Mouse (Mus musculus) urinary bladder, postnatal 14 days (tissue): ENCODE data around the gene Paqr4.
A peak's percentile ranks its signal among the peaks of the same experiment; 100 is the strongest.
"Not testable (repeated sequence)": the region's sequence is repeated elsewhere in the genome, so short reads cannot be mapped to it uniquely, and the experiment has no call there.

Experiments used
- DNase-seq: peaks from one replicate; pipeline ENCODE4 v3.0.0; 2021; ENCODE audit warnings: low spot score

Gene Paqr4

DNA sequence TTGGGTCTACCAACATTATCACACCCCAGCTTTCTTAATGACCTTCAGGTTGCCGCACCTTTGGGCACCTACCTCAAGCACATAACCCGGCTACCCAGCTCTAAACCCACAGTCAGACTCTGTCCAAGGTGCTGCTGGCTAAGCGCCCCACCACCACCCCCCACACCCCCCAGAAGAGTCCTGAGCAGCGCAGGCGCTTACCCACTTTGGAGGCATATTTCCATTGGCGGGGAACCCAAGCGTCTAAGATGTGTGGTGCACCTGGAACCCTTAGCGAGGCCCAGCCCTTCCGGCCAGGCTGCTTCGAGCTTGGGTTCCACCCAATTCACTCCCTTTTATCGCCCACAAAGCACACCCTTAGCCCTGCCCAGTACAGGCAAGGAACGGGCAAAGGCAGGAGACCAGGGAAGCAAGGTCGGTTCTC lies at the start of gene Paqr4:
Gene Paqr4 (minus strand): TSS at position 270 of the 424 bp plus-strand sequence.
- DNase-seq: peak; percentile 28

DNA sequence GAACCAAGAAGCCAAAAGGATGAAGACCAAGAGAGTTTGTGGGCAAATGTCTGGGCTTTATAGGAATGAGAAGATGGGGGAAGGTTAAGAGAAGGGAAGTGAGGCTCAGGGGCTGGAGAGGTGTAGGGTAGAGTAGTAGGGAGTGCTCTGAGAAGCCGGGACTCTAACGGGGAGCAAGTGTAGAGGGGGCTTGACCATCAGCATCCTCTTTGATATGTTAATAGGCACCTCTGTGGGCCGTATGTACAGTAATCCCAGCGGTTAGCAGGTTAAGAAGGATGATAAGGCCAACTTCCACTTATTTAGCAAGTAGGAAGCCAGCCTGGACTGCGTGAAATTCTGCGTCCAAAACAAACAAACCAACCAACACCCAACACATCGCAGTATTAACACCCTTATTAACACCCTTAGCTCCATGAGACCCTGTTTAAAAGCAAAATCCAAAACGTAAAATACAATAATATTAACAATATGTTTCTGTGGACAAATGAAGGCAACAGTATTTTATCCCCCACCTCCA lies 49.1 kb upstream of the Paqr4 start:
- no peak for DNase-seq

DNA sequence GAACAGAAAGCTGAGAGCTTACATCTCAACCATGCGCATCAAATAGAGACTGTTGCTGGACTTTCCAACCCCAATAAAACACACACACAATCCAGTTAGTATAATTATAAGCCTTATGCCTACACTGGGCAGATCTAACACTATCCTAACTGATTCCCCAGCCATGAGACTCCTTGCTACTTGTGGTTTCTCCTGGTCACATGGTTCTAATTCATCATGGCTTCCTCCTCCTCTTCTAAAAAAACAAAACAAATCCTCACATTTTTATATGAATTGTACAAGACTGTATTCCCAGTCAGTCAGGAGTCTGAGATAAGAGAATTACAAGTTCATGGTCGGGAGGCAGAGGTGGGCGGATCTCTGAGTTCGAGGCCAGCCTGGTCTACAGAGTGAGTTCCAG lies 48.3 kb upstream of the Paqr4 start:
- no peak for DNase-seq

DNA sequence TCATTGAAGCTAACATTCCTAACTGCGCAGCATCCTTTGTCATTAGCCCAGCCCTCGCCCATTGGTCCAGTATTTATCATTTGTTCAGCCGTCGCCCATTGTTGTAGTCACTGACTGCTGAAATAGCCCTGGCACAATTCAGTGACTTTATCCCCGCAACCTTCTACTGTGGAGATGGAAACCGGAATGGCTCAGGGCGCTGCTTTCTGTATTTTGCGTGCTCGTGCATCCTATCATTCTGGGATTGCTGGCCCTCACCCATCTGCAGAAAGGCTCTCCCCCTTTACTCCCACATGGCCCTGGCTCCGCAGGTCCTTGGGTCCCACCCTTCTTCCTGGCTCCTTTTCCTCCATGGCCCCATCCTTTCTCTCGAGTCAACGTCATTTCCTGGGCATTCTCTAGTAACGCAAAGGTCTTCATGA lies 45.9 kb upstream of the Paqr4 start:
- DNase-seq: no peak

DNA sequence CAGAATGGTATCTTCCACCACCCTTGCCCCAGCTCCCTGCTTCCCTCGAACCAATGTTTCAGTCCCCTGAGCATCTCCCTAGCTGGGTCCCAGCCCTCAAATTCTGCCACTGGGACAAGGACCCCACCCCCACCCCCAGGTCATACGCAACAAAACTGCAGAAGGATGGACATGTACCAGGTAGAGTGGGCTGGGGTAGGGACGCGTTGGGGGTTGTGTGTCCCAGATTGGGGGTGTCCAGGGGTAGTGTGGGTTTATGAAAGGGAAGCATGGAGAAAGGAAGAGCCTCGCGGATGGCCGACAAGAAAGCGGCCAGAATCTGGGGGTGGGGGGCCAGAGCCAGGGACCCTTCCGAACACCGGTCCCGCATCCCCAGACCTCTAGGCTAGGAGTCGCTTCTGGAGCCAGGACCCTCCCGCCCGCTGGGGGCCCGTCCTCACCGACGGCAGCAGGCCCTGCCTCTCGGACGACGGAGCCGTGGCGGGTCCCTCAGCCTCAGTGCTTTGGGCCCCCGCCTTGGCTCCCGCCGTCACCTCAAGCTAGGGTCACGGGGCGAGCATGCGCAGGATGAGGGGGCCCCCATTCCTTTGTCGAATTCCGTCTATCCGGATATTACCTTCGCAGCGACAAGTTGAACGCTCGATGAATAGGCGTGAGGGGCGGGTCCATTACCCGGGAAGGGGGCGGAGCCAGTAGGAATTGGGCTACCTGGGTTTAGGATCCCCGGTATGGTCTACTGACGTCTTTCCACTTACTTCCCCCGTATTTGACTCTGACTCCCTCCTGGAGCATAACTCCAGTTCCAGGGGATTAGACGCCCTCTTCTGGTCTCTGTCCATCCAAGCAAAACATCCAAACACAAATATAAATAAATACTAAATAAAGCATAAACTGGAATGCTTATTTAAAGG lies 45.1 kb upstream of the Paqr4 start, which contains the start of gene Flywch2:
Gene Flywch2 (minus strand): TSS at position 521 of the 911 bp plus-strand sequence.
- peak; percentile 83 for DNase-seq

DNA sequence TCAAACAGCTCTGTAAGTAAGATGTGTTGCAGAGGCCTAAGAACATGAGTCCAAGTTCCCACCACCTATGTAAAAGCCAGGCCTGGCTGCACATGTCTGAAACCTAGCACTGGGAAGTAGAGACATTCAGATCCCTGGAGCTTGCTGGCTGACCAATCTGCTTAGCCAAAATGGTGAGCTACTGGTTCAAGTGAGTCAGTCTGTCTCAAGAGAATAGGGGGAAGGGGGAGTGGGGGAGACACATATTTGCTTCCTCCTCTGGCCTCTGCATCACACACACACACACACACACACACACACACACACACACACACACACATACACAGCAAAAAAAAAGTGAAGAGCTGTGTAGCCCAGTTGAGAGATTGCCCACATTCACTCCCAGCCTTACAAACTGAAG lies 42.7 kb upstream of the Paqr4 start:
- no peak for DNase-seq

DNA sequence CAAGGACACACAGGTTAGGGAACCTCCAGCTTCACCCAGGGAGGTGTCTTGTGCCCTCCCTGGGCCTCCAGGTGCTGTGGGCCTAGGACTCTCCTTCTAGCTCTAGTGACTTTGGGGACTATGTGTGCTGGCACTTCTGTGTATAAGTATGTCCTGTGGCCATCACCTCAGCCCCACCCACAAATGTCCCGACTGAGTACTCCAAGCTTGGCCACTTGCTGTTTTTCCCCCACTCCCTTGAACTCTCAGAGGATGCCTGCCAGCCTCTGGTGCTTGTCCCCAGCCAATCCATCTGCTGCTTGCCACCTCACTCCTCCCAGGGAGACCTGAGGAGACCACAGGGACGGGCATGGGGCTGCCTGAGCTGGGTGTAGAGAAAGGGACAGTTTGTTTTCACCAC lies 37.8 kb upstream of the Paqr4 start:
- DNase-seq: no peak

DNA sequence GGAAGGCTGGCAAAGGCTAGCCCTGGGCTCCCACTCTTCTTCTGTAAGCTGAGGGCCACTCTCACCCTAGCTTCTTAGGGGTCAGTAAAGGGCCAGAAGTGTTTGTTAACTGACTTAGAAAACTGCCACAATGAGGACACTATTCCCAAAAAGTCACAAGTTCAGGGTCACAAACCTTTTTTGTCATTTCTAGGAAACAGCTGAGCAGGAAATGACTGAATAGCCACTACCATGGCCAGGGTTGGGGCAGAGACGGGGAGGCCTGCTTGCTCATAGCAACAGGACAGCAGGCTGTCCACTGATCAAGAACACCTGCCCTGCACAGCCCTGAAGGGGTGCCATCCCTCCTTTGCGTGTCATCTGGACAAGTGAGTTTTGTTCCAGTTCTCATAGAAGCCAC lies 36.5 kb upstream of the Paqr4 start:
- no peak for DNase-seq

DNA sequence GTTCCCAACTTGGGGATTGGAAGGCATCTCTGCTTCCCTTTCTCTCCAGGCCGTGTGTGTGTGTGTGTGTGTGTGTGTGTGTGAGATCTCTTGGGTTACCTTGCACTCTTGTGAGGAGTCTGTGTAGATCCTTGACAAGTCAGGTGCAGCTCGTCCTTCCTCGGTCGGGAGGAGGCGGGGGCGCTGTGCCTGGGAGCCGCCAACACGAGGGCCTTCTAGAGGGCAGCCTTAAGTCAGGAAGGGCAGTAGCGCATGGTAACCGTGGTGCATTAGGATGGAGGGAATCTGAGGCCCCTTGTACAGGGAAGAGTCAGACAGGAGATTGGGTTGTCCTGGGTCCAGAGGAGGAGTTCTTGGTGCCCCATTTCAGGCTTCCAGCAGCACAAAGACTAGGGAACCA lies 35.5 kb upstream of the Paqr4 start:
- DNase-seq: no peak

DNA sequence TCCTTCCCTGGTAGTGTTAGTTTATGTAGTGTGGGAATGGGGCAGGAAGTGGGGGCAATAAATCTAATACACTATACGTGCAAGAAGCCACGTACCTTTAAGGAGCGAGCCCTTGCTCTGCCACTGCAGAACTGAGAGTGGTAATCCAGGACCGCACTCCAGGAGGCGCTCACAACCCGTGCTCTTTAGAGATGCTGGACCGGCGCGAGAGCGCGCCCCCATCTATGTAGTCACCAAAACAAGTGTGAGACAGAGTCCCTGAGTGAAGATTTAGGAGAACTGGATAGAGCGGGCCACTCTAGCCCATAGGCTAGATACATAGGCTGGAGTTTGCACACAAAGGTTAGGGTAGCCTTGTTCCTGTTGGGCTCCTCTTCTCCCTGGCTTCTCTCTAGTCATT lies 33.4 kb upstream of the Paqr4 start:
- peak; percentile 86 for DNase-seq

DNA sequence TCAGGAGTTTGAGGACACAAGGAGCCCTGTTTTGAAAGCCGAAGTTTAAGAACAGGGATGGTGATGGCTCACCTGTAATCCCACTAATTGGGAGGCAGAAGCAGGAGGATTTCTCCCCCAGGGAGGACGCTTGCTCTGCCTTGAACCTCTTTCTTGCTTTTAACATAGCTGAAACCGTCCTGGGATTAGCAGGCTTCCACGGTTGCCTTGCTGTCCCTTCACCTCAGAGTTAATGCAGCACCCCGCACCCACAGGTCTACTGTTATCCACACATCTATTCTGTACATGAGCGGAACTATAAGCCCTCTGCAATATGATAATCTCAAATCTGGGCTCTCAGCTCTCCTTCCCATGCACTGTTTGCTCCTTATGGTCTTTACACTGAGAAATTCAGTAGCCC lies 33.0 kb upstream of the Paqr4 start:
- no peak for DNase-seq

DNA sequence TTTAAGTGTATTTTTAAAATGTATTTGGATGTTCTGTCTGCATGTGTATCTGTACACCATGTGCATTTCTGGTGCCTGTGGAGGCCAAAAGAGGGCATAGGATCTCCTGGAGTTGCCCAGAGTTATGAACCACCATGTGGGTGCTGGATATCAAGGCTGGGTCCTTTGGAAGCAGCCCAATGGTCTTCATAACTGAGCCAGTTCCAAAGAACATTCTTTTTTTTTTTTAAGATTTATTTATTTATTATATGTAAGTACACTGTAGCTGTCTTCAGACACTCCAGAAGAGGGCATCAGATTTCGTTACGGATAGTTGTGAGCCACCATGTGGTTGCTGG lies 31.5 kb upstream of the Paqr4 start:
- not testable (repeated sequence) for DNase-seq

DNA sequence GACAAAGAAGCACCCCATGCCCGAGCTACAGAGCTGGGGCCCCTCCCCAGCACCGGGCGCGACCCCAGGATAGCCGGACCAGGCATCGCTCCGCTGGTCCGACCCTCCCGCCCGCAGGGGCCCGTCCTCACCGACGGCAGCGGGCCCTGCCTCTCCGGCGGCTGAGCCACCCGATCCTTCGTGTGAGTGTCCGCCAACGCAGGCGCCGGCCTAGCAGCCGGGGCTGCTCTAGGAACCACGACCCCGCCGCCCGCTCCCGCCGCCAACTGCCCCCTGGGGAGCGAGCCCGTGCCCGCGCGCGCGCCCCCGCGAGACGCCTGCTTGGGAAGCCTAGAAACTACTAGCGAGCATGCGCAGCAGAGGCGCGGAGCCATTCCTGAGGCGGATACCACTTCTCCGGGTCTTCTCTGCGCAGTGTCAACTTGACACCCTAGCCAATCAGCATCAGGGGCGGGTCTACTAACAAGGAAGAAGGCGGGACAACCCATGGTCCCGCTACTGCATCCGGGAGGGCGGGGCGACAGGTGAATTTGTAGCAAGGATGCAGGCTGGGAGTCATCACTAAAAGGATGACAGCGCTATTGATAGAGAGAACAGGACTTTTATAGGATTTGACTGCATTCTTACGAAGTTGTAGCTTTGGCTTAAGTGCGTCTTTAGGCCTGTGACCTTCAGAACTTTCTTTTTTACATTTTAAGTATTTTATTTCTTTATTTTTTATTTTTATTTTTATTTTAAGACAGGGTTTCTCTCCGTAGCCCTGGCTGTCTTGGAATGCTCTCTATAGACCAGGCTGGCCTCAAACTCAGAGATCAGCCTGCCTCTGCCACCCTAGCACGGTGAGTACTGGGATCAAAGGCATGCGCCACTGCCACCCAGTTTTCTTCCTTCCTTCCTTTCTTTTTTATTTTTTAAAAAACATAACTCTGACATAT lies 30.9 kb upstream of the Paqr4 start, which contains the start of gene Flywch1:
Gene Flywch1 (minus strand): TSS at position 319 of the 935 bp plus-strand sequence.
- peak; percentile 97 for DNase-seq

DNA sequence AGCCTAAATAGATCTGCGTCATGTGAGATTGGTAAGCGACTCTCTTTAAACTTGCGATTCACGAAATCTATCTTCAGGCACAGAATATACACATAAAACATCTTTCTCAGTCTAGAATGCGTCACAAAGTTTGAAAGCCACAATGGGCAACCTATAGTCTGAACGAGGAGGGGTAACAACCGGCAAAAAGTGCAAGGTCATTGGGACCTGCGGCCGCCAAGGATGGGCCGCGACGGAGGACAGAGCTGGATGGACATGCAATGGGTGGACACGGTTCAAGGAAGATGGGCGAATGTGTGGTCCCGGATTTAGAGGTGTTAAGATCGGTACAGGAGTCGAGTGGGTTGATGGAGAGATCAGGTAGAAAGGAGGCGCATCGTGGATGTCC lies 30.2 kb upstream of the Paqr4 start:
- no peak for DNase-seq

DNA sequence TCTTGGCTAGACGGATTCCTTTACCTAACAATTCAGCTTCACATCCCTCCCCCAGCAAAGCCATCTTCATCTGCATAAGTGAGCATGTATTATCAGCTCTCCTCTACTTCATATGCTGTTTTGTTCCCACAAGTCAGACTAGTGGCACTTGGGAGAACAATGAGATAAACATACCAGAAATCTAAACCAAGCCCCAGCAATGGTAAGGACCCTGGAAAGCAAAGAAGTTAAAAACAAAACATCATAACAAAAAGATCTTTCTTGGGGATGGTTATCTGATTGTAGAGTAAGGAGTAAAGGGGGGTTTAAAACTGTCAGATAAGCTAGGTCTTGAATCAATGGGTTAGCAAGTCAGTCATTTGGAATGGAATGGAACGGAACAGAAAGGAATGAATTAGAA lies 29.8 kb upstream of the Paqr4 start:
- no peak for DNase-seq

DNA sequence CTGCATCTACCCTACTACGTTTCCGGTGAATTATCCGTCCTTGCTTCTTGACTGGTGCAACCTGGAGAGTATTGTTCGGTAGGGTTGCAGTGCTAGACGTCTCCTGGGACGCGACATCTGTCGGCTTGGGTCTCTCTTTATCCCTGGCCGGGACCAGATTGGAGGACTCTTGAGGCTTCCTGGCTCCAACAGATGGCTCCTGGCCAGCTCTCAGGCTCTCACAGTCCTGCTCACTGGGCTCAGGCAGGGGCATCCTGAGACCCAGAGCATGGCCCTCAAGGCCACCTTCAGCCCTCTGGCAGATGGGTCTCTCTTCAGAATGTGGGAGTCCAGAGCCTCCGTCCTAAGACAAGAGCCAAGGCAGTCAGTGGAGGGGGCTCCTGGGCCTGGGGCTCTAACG lies 22.3 kb upstream of the Paqr4 start:
- no peak for DNase-seq

DNA sequence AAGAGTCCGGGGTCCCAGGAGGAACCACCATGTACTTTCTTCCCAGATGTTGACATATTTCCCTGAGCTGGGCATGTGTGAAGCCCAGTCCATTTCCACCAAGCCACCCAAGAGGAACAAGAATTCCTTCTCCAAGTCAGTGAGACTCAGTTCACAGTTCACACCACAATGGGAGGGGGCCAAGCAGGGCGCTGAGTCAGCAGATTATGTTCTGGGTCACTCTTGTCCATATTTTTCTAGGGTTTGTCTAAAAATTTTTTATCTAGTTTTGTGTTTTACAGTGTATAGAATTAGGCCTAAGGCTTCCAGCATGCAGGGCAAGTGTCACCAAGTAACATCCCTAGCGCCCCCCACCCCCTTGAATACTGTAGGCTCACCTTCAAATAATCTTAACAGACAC lies 20.5 kb upstream of the Paqr4 start:
- DNase-seq: no peak

DNA sequence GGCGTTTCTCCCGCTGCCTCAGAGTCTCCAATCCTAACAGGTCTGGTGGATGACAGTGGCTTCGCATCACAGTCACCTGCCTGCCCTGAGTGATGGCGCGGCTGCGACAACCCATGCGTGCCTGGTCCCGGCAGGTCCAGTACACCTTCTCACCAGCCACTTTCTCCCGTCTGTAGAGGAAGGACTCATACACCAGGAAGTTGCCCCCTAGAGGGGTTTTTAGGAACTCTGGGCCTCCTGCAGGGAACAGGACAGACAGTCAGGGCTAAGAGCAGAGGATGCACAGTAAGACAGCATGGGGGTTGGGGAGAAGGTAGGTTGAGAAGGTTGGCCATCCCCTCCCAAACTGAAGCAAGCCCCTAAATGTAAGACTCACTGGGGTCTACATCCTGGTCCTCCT lies 19.6 kb upstream of the Paqr4 start:
- DNase-seq: no peak

DNA sequence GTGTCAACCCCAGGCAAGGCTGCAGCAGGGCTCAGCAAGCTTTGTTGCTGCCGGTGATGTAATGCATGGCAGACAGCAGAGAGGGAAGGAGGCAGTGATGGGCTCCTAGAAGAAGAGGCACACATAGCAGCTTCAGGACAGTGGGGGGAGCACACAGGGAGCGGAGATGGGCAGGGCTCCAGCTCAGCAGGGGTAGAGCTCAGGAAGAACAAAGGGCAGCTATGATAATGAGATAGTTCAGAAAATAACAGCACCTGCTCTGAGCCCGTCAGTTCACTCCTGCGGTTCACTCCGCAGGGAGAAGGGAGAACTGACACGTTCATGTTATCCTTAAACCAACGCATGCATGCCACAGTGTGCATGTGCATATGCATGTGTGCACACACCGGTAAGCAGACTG lies 18.1 kb upstream of the Paqr4 start:
- no peak for DNase-seq

DNA sequence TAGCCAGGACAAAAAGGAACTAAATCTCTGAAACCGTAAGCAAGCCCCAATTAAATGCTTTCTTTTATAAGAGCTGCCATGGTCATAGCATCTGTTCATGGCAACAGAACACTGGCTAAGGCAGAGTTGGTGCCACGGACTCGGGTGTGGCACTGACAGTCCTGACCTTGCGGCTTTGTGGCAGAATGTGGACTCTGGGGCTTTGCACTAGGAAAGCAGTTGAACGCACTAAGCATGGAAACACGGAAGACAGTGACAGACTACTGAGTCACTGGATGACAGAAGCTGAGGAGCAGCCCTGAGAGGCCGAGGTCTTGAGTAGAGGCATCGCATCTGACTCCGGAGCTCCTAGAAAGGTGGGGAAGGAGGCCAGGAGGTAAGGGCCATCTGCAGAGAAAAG lies 16.9 kb upstream of the Paqr4 start:
- DNase-seq: no peak

DNA sequence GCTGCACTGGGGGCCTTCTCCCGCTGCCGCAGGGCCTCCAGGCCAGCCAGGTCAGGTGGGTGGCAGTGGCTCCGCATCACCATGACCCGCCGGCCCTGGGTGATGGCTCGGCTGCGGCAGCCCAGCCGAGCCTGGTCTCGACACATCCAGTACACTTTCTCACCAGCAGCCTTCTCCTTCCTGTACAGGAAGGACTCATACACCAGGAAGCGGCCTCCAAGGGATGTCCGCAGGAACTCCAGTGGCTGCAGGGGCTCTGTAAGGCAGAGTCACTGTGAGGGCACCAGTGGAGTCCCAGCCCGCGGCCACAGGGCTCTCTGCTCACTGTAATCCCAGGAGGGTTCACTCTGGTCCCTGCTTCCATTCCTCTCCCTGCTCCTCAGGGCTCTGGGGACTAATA lies 15.0 kb upstream of the Paqr4 start:
- DNase-seq: no peak

DNA sequence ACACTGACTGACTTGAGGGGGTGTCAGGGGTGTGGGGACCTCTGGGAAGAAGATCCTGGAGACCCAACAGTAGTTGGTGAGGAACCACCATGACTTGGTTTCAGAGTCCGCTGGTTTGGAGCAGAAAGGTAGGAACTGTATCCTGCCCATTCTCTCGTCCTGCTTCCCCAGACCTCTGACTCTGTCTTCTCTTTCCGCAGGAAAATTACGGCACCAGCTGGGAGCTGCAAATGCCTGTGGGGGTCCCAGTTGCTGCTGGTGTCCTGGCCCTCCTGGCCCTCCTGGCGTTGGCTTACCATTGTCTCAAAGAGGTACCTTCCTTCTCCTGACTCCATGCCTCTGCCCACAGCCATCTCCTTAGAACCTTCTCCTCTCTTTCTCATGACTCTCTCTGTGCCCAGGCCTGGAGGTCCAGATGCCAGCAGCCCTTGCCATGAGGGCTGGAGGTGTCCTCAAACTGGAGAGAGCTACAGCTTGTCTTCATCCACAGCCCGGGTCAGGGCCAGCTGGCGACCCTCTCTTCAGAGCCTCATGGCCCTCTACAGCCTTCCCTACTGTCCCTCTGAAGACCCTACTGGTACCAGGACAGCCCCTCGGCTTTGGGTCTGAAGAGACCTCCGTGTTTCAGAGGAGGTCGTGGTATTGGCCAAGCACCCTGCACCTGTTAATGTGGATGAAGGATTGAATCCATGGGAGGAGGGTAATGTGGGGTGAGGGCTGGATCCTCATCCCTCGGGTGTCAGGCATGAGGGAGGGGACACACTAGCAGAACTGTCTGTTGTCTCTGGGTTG lies 8.9 kb upstream of the Paqr4 start:
- no peak for DNase-seq
